Mouse (Mus musculus) limb, embryonic 13.5 days (tissue): ENCODE measurements around the gene Matn1. TPM values are rescaled to one million over a fixed set of nuclear protein-coding genes. Genes with fewer than 3 reads are reported as not detected.

Experiments
- ATAC-seq: fragments of 200-750 bp; cut with Nextera tagmentation; 2 replicates; pipeline ENCODE4 v1.8.0; 2017; ENCODE audit warnings: low read depth, moderate number of reproducible peaks, moderate TSS enrichment; ENCODE audit not compliant: low FRiP score
- H3K27ac ChIP-seq: fragments of 300-500 bp; sonication (generic); 2 replicates; pipeline ENCODE4 v1.5.1; 2015; ENCODE audit warnings: inconsistent platforms, mild to moderate bottlenecking, moderate library complexity
- H3K27me3 ChIP-seq: fragments of 300-500 bp; sonication (generic); 2 replicates; pipeline ENCODE4 v1.6.1; 2015; ENCODE audit warnings: mild to moderate bottlenecking, inconsistent platforms
- H3K36me3 ChIP-seq: fragments of 300-500 bp; sonication (generic); 2 replicates; pipeline ENCODE4 v1.6.1; 2015; ENCODE audit warnings: inconsistent platforms, mild to moderate bottlenecking, moderate library complexity
- H3K4me1 ChIP-seq: fragments of 300-500 bp; sonication (generic); 2 replicates; pipeline ENCODE4 v1.6.1; 2015; ENCODE audit warnings: inconsistent platforms
- H3K4me2 ChIP-seq: fragments of 300-500 bp; sonication (generic); replicated peaks from 2 replicates; pipeline ENCODE4 v1.6.1; 2015; ENCODE audit warnings: inconsistent platforms, mild to moderate bottlenecking, moderate library complexity
- H3K4me3 ChIP-seq: fragments of 300-500 bp; sonication (generic); 2 replicates; pipeline ENCODE4 v1.5.1; 2015; ENCODE audit warnings: moderate library complexity, mild to moderate bottlenecking, inconsistent platforms
- H3K9ac ChIP-seq: fragments of 300-500 bp; sonication (generic); 2 replicates; pipeline ENCODE4 v1.6.1; 2015; ENCODE audit warnings: mild to moderate bottlenecking, inconsistent platforms
- H3K9me3 ChIP-seq: fragments of 300-500 bp; sonication (generic); 2 replicates; pipeline ENCODE4 v1.6.1; 2016; ENCODE audit warnings: inconsistent platforms
- WGBS: fragments of 180-500 bp; shearing (Covaris S2); methylation state at CpG from one replicate; pipeline ENCODE4 v1.1.7; 2015; 5-methylcytosine and 5-hydroxymethylcytosine counted together
- polyA plus RNA-seq: library from polyadenylated mRNA; unstranded; fragments of >200 nt; fragmentation: Nextera tagmentation; extraction: Ambion mirVana; gene quantifications from 2 replicates; pipeline ENCODE4 v1.2.1, GENCODE M21; 2015

Gene Matn1
- polyA plus RNA-seq, 1 experiment from 2014 or later, result 119 TPM

DNA sequence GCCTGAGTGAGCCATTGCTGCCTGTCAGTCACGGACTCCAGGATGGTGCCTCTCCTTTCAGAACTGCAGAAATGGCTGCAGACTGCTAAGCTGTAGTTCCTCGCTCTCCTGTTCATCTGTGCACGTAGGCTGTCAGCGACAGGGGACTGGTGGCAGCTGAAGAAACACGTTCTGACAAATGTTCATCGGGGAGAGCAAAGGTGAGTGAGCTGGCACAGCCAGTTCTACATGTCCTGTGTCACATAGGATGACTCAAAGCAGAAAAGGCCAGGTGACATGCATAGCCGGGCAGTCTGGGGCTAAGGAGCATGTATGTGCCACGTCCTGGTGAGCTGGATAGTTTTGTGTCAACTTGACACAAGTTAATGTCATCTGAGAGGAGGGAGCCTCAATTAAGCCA lies 50.4 kb downstream of the Matn1 start:
- Histone ChIP-seq H3K27ac (no peak overlapping the region), H3K36me3 (no peaks in the 10 kb centered on the region), H3K9ac (no peak overlapping the region), H3K4me3 (no peak overlapping the region), H3K9me3 (peaks cover 11% of the 10 kb centered on the region), H3K4me1 (peaks cover 4% of the 10 kb centered on the region; the same call in 1 of the 2 replicates), H3K27me3 (no peaks in the 10 kb centered on the region), H3K4me2 (no peak overlapping the region)
- no peak for ATAC-seq
- 83% methylated on average over 8 of the region's 8 CpGs for WGBS

- Histone ChIP-seq H3K36me3 (no peaks in the 10 kb centered on the region), H3K4me3 (no peak overlapping the region), H3K9ac (no peak overlapping the region), H3K4me1 (no peaks in the 10 kb centered on the region), H3K4me2 (no peak overlapping the region), H3K27ac (no peak overlapping the region), H3K9me3 (peaks cover 8% of the 10 kb centered on the region), H3K27me3 (no peaks in the 10 kb centered on the region)
- WGBS, result 83% methylated on average over 5 of the region's 5 CpGs
- no peak for ATAC-seq
Measured at GRCm38 (mm10) chr4:130999744-131000527, 55.8 kb downstream of the Matn1 start.

GRCm38 (mm10) chr4:131000614-131001178 lies 56.5 kb downstream of the Matn1 start:
- Histone ChIP-seq H3K36me3 (no peaks in the 10 kb centered on the region), H3K4me3 (no peak overlapping the region), H3K27me3 (no peaks in the 10 kb centered on the region), H3K27ac (no peak overlapping the region), H3K9me3 (peaks cover under 1% of the 10 kb centered on the region), H3K9ac (no peak overlapping the region), H3K4me2 (no peak overlapping the region), H3K4me1 (no peaks in the 10 kb centered on the region)
- 81% methylated on average over 15 of the region's 15 CpGs for WGBS
- ATAC-seq, result no peak

Other genes with a start within 250 kb of the Matn1 start
- gene Sdc3, start 151.8 kb upstream of the Matn1 start, polyA plus RNA-seq, result 38.6 and 42.6 TPM in 2 replicates
- 32.2 and 35.9 TPM in 2 replicates for gene Laptm5, start 31.3 kb upstream of the Matn1 start, polyA plus RNA-seq